Mouse (Mus musculus) midbrain, embryonic 12.5 days (tissue): ENCODE measurements at regions not wholly inside any gene's neighbourhood (a gene's known extent, or its start where the extent isn't known, plus 50 kb on each side); places are given as distances from the start of the nearest gene placed in this dataset.

Source experiments
- ATAC-seq: fragments of 200-750 bp; cut with Nextera tagmentation; 2 replicates; pipeline ENCODE4 v1.8.0; 2017; ENCODE audit warnings: low read depth, moderate TSS enrichment, moderate library complexity; ENCODE audit not compliant: low FRiP score
- H3K27ac ChIP-seq: fragments of 300-500 bp; sonication (generic); replicated peaks from 2 replicates; pipeline ENCODE4 v1.5.1; 2016; ENCODE audit warnings: mild to moderate bottlenecking
- H3K27me3 ChIP-seq: fragments of 300-500 bp; sonication (generic); 2 replicates; pipeline ENCODE4 v1.6.1; 2016; ENCODE audit warnings: mild to moderate bottlenecking
- H3K36me3 ChIP-seq: fragments of 300-500 bp; sonication (generic); 2 replicates; pipeline ENCODE4 v1.6.1; 2016
- H3K4me1 ChIP-seq: fragments of 300-500 bp; sonication (generic); 2 replicates; pipeline ENCODE4 v1.6.1; 2016
- H3K4me2 ChIP-seq: fragments of 300-500 bp; sonication (generic); replicated peaks from 2 replicates; pipeline ENCODE4 v1.6.1; 2016; ENCODE audit warnings: mild to moderate bottlenecking, moderate library complexity
- H3K4me3 ChIP-seq: fragments of 300-500 bp; sonication (generic); 2 replicates; pipeline ENCODE4 v1.5.1; 2016; ENCODE audit warnings: mild to moderate bottlenecking
- H3K9ac ChIP-seq: fragments of 300-500 bp; sonication (generic); replicated peaks from 2 replicates; pipeline ENCODE4 v1.6.1; 2016; ENCODE audit warnings: mild to moderate bottlenecking, moderate library complexity
- H3K9me3 ChIP-seq: fragments of 300-500 bp; sonication (generic); 2 replicates; pipeline ENCODE4 v1.6.1; 2016; ENCODE audit warnings: mild to moderate bottlenecking
- WGBS: fragments of 180-500 bp; shearing (Covaris S2); methylation state at CpG from one replicate; pipeline ENCODE4 v1.1.7; 2016; 5-methylcytosine and 5-hydroxymethylcytosine counted together

DNA sequence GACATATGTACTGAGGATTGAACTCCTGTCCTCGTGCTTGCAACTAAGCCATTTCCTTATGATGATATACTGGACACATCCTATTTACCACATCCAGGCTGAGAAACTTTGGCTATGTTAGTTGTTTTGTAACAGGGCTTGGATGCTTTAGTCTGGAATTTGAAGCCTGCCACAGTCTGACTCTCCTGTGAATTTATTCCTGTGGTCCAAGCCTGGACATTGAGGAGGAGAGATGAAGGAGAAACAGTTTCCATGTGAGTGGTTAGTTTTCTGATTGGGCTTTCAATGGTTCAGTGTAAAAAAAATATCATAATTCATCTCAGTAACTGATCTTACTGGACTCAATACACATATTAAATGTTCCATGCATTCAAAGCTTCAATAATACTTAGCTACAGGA, 422.6 kb downstream of the Etnk1 start:
- no peaks in the 10 kb centered on the region for H3K4me1 ChIP-seq
- H3K27me3 ChIP-seq = no peaks in the 10 kb centered on the region
- H3K36me3 ChIP-seq = no peaks in the 10 kb centered on the region
- no peak overlapping the region for H3K27ac ChIP-seq
- ATAC-seq = no peak
- H3K4me2 ChIP-seq = no peak overlapping the region
- H3K9me3 ChIP-seq = no peaks in the 10 kb centered on the region
- 85% methylated on average over 1 of the region's 1 CpGs for WGBS
- no peak overlapping the region for H3K4me3 ChIP-seq
- H3K9ac ChIP-seq = no peak overlapping the region

DNA sequence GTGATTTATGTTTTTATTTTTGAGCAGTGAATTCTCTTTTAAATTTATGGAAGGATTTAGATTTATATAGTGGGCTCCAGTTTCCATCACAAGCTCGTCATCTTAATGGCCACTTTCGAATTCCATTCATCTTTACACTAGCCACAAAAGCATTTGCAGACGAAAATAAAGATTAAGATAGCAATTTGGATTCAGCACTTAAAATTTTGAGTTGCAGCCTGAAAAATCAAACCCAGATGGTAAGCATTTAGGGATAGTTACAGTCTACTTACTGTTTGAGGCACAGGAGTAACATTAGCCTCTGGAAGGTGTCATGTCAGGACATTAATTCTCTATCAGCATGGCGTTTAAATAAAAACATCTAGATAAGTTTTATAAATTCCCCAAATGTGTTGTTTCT, 423.2 kb downstream of the Etnk1 start:
- Histone ChIP-seq H3K4me3 (no peak overlapping the region), H3K4me1 (no peaks in the 10 kb centered on the region), H3K9me3 (no peaks in the 10 kb centered on the region), H3K36me3 (no peaks in the 10 kb centered on the region), H3K9ac (no peak overlapping the region), H3K27me3 (no peaks in the 10 kb centered on the region), H3K27ac (no peak overlapping the region), H3K4me2 (no peak overlapping the region)
- 83% methylated on average over 4 of the region's 4 CpGs for WGBS
- ATAC-seq = no peak

DNA sequence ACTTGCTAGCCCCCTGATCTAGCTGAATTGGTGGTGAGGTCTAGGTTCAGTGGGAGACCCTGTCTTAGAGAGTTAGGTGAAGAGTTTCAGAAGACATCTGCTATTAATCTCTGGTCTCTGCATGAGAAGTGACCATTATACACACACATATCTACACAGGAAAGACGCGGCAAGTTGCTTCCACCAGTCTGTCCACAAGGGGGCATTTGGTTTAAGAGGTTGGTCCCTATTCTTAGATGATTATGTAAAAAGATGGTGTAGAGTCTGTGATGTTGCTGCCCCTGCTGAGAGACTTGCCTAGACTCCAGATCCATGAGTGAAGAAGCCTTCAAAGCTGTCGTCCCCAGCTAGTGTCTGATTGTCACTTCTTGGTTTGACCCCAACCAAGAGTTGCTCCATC, 425.5 kb downstream of the Etnk1 start:
- H3K27me3 ChIP-seq = no peaks in the 10 kb centered on the region
- H3K4me2 ChIP-seq = no peak overlapping the region
- H3K9me3 ChIP-seq = no peaks in the 10 kb centered on the region
- no peak overlapping the region for H3K27ac ChIP-seq
- no peak for ATAC-seq
- 83% methylated on average over 3 of the region's 3 CpGs for WGBS
- no peaks in the 10 kb centered on the region for H3K4me1 ChIP-seq
- no peak overlapping the region for H3K9ac ChIP-seq
- H3K36me3 ChIP-seq = no peaks in the 10 kb centered on the region
- no peak overlapping the region for H3K4me3 ChIP-seq

DNA sequence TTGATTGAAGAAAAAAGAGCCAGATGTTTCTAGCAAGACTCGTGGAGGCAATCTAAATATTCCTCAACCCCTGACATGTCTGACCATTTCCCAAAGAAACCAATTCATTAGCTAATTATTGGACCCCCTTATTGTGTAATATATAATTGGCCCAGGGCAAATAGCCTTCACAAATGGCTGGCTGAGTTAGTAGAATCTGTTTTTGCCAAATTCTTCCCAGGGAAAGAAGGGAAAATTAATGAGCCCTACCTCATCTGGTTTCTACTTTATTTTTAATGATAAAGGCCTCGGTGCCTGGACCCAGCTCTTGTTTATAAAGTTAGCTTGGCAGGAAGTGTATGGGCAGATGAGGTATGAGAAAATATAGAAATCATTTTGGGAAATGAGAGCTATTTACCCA, 428.5 kb downstream of the Etnk1 start:
- WGBS = 78% methylated on average over 2 of the region's 2 CpGs
- no peak for ATAC-seq

GRCm38 (mm10) chr6:143597414-143597813, 430.4 kb downstream of the Etnk1 start:
- no peak overlapping the region for H3K9ac ChIP-seq
- no peak for ATAC-seq
- H3K36me3 ChIP-seq = no peaks in the 10 kb centered on the region
- H3K4me2 ChIP-seq = no peak overlapping the region
- no peak overlapping the region for H3K4me3 ChIP-seq
- no peak overlapping the region for H3K27ac ChIP-seq
- H3K27me3 ChIP-seq = no peaks in the 10 kb centered on the region
- H3K9me3 ChIP-seq = no peaks in the 10 kb centered on the region
- 83% methylated on average over 3 of the region's 3 CpGs for WGBS
- no peaks in the 10 kb centered on the region for H3K4me1 ChIP-seq

More for the DNA sequence above, 428.5 kb downstream of the Etnk1 start:
- Histone ChIP-seq H3K4me2 (no peak overlapping the region), H3K27me3 (no peaks in the 10 kb centered on the region), H3K9me3 (no peaks in the 10 kb centered on the region), H3K4me1 (no peaks in the 10 kb centered on the region), H3K27ac (no peak overlapping the region), H3K9ac (no peak overlapping the region), H3K36me3 (no peaks in the 10 kb centered on the region), H3K4me3 (no peak overlapping the region)

DNA sequence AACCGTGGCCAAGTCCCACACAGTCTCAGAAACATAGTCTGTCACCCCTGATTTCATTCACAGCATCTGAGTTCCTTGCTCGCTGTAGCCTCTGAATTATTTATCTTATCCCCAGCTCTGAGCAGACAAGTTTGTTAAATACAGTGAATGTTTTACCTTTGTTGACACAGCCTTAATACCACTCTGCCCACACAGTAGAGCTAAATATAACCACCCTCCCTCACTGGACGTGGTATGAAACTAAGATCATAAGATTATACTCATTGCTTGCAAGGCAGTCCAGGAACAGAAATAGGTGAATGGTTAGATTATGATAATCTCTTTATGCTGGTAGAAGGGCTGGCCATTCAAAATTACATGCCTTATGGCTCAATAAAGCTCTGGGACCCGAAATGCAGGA, 431.9 kb downstream of the Etnk1 start:
- Histone ChIP-seq H3K4me2 (no peak overlapping the region), H3K4me3 (no peak overlapping the region), H3K27me3 (no peaks in the 10 kb centered on the region), H3K4me1 (no peaks in the 10 kb centered on the region), H3K36me3 (no peaks in the 10 kb centered on the region), H3K9me3 (no peaks in the 10 kb centered on the region), H3K27ac (no peak overlapping the region), H3K9ac (no peak overlapping the region)
- WGBS = 75% methylated on average over 4 of the region's 4 CpGs
- no peak for ATAC-seq

DNA sequence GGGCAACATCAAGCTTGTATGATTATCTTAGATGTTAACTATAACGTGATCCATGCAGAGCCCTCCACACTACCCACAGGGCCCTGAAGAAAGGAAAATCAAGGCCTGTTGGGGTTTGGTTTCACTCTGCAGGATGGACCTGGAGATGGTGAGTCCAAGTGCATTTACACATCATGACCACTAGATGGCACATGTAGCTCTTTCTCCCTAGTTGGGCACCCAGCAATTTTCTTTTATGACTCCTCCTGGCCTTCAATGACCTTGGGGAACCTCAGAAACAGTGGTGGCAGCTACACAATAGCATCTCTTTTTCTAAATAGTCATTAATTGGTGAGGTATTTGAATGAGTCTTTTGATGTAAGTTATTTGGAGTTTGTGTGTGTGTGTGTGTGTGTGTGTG, 442.1 kb downstream of the Etnk1 start:
- Histone ChIP-seq H3K4me3 (no peak overlapping the region), H3K9ac (no peak overlapping the region), H3K4me2 (no peak overlapping the region), H3K9me3 (no peaks in the 10 kb centered on the region), H3K27ac (no peak overlapping the region), H3K4me1 (0 out of 2 replicates have a peak, but pooled peaks cover 3% of the 10 kb centered on the region), H3K27me3 (no peaks in the 10 kb centered on the region), H3K36me3 (no peaks in the 10 kb centered on the region)
- 69% methylated on average over 1 of the region's 1 CpGs for WGBS
- ATAC-seq = no peak

- Histone ChIP-seq H3K9me3 (no peaks in the 10 kb centered on the region), H3K36me3 (no peaks in the 10 kb centered on the region), H3K4me2 (no peak overlapping the region), H3K4me1 (0 out of 2 replicates have a peak, but pooled peaks cover 3% of the 10 kb centered on the region), H3K9ac (no peak overlapping the region), H3K27ac (no peak overlapping the region), H3K4me3 (no peak overlapping the region), H3K27me3 (no peaks in the 10 kb centered on the region)
- WGBS = 79% methylated on average over 10 of the region's 10 CpGs
- no peak for ATAC-seq
These were observed 445.9 kb downstream of the Etnk1 start for GRCm38 (mm10) chr6:143612966-143613365.

GRCm38 (mm10) chr6:143614431-143614987, 447.5 kb downstream of the Etnk1 start:
- no peak overlapping the region for H3K9ac ChIP-seq
- 80% methylated on average over 11 of the region's 11 CpGs for WGBS

DNA sequence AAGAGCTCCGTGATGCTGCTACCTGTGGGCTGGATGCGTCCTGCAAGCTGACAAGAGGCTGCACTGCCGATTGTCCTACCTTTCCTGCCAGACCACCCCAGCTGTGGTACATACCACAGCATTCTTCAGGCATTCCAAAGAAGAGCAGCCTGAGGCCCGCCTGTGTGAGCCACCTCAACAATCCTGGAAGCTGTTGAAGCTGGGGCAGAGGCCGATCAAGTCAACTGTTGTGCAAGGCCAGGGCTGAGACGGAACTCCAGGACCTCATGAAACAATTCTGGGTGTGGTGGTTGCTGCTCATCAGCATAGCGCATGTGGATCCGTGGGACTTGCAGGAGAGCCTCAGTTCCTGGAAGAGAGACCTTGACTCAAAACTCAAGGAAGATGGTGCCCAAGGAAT, 448.3 kb downstream of the Etnk1 start:
- no peak for ATAC-seq
- WGBS = 87% methylated on average over 8 of the region's 8 CpGs
- H3K9ac ChIP-seq = no peak overlapping the region
- 0 out of 2 replicates have a peak, but pooled peaks cover 3% of the 10 kb centered on the region for H3K4me1 ChIP-seq
- H3K27me3 ChIP-seq = no peaks in the 10 kb centered on the region
- no peaks in the 10 kb centered on the region for H3K9me3 ChIP-seq
- H3K27ac ChIP-seq = no peak overlapping the region
- H3K4me3 ChIP-seq = no peak overlapping the region
- H3K4me2 ChIP-seq = no peak overlapping the region
- no peaks in the 10 kb centered on the region for H3K36me3 ChIP-seq

More at GRCm38 (mm10) chr6:143614431-143614987, 447.5 kb downstream of the Etnk1 start:
- 0 out of 2 replicates have a peak, but pooled peaks cover 3% of the 10 kb centered on the region for H3K4me1 ChIP-seq
- ATAC-seq = no peak
- no peaks in the 10 kb centered on the region for H3K9me3 ChIP-seq
- H3K27ac ChIP-seq = no peak overlapping the region
- no peak overlapping the region for H3K4me2 ChIP-seq
- no peak overlapping the region for H3K4me3 ChIP-seq
- H3K36me3 ChIP-seq = no peaks in the 10 kb centered on the region
- no peaks in the 10 kb centered on the region for H3K27me3 ChIP-seq

DNA sequence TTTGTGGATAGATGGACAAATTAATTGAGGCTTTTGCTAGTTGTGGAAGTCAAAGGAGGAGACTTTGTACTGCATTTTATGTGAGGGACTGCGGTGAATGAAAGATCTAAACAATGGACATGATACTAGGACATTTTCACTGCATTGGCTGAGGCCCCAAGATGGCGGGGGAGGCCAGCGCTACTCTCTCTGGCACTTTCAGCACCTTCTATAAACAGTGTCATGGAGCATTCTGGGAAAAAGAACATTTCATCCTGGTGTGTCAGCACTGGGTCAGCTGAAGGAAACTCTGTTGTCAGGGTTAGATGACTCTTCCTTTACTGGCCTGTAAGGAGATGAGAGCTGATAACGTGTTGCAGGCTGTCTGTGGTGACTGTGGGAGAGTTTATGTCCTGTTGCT, 449.4 kb downstream of the Etnk1 start:
- 0 out of 2 replicates have a peak, but pooled peaks cover 3% of the 10 kb centered on the region for H3K4me1 ChIP-seq
- H3K9ac ChIP-seq = no peak overlapping the region
- no peak for ATAC-seq
- no peaks in the 10 kb centered on the region for H3K27me3 ChIP-seq
- no peaks in the 10 kb centered on the region for H3K9me3 ChIP-seq
- no peak overlapping the region for H3K27ac ChIP-seq
- H3K4me2 ChIP-seq = no peak overlapping the region
- WGBS = 92% methylated on average over 4 of the region's 4 CpGs
- no peak overlapping the region for H3K4me3 ChIP-seq
- no peaks in the 10 kb centered on the region for H3K36me3 ChIP-seq

DNA sequence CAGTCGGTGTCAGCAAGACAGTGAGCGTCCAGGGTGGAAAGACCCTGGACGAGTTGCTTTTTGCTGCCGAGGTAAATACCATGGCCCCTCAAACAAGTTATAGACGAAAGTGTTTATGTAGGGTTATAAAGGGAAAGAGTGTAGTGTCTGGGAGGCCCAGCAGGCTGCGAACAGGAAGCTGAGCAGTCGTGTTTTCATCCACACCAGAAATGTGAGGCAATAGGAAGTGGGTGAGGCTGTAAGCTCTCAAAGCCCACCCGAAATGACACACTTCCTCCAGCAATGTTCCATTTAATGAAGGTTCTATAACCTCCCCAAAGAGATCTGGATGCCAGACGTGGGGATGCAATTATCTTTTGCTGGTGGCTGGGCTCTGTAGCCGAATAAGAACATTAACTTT, 451.5 kb downstream of the Etnk1 start:
- H3K9ac ChIP-seq = no peak overlapping the region
- H3K4me2 ChIP-seq = no peak overlapping the region
- no peak overlapping the region for H3K4me3 ChIP-seq
- no peaks in the 10 kb centered on the region for H3K4me1 ChIP-seq
- H3K27me3 ChIP-seq = no peaks in the 10 kb centered on the region
- no peak for ATAC-seq
- no peaks in the 10 kb centered on the region for H3K9me3 ChIP-seq
- no peak overlapping the region for H3K27ac ChIP-seq
- H3K36me3 ChIP-seq = no peaks in the 10 kb centered on the region
- WGBS = 68% methylated on average over 10 of the region's 10 CpGs

- no peak overlapping the region for H3K9ac ChIP-seq
- H3K9me3 ChIP-seq = no peaks in the 10 kb centered on the region
- no peak overlapping the region for H3K4me2 ChIP-seq
- no peak overlapping the region for H3K4me3 ChIP-seq
- WGBS = 86% methylated on average over 2 of the region's 2 CpGs
- H3K36me3 ChIP-seq = no peaks in the 10 kb centered on the region
- H3K27me3 ChIP-seq = no peaks in the 10 kb centered on the region
- ATAC-seq = no peak
- no peak overlapping the region for H3K27ac ChIP-seq
- H3K4me1 ChIP-seq = no peaks in the 10 kb centered on the region
These were observed 453.6 kb downstream of the Etnk1 start for GRCm38 (mm10) chr6:143620583-143620982.
